Mouse (Mus musculus) urinary bladder, postnatal 36 days (tissue): ENCODE results near the gene Snrnp70.

ENCODE experiments used
- DNase-seq, 2 experiments: peaks; one replicate each; pipeline ENCODE4 v3.0.0; 2022; ENCODE audit warnings: low spot score in 2 of 2, mixed read lengths in 1 of 2

Snrnp70 gene

GRCm38 (mm10) chr7:45338161-45338911 lies 57.2 kb downstream of the Snrnp70 start:
- peak; percentile 53 to 60 for DNase-seq

GRCm38 (mm10) chr7:45337469-45337868 lies 58.1 kb downstream of the Snrnp70 start:
- no peak for DNase-seq

- no peak for DNase-seq
These were observed 59.2 kb downstream of the Snrnp70 start for GRCm38 (mm10) chr7:45336319-45336718.

GRCm38 (mm10) chr7:45335056-45335455 lies 60.5 kb downstream of the Snrnp70 start, which contains the start of gene Hrc:
Gene Hrc (plus strand): TSS chr7:45335290.
- DNase-seq: no peak

- DNase-seq: no peak
These were observed 60.9 kb downstream of the Snrnp70 start for GRCm38 (mm10) chr7:45334605-45335004.

- peak; percentile 90 to 91 for DNase-seq
These were observed 62.0 kb downstream of the Snrnp70 start, which contains the start of gene Trpm4 for GRCm38 (mm10) chr7:45333431-45333982. Gene Trpm4 (minus strand): TSS chr7:45333780.

GRCm38 (mm10) chr7:45332685-45333425 lies 62.7 kb downstream of the Snrnp70 start:
- peak; percentile 49 to 61 for DNase-seq

- DNase-seq: no peak
These were observed 64.0 kb downstream of the Snrnp70 start for GRCm38 (mm10) chr7:45331502-45331901.

- DNase-seq: no peak
These were observed 66.6 kb downstream of the Snrnp70 start for GRCm38 (mm10) chr7:45328841-45329475.
